12 mouse cellular contexts compared by ENCODE assay signal in the genomic region with DNA sequence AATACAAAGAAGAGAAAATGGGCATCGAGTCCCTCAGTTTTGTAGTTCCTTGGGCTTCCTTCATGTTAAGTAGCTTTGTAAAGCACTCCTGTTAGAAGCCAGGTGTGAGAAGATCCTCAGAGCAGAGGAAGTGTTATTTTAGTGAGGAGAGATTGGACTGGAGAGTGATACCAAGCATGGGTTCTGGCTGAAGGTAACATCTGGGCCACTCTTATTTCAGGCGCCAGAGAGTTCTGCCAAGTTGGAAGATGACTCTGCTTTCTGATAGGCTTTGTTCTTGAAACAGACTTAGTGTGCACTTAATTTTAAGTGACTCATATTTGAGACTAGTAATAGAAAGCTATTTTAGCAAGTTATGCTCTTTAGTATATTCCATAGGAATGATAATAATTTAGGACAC.
"Had no signal": no experiment of that assay in that cellular context is flagged by ENCODE, and none has a peak within 500 bp of the region (broad histone marks: within the 10 kb centered on the region; RNA-seq: fewer than 3 reads in every experiment).

No protein-coding gene starts in this region.

- H3K27ac ChIP-seq: kidney, postnatal 0 days; layer of hippocampus, adult 2 months; liver, embryonic 13.5 days had no signal

- H3K36me3 ChIP-seq: liver, embryonic 13.5 days had no signal

- H3K9me3 ChIP-seq: liver, embryonic 13.5 days had no signal

- H3K4me3 ChIP-seq: layer of hippocampus, adult 2 months; liver, embryonic 13.5 days had no signal

- H3K27me3 ChIP-seq: liver, embryonic 13.5 days had no signal

- H3K4me1 ChIP-seq: liver, embryonic 13.5 days had no signal

- DNase-seq: kidney, postnatal 25 days; layer of hippocampus, adult 9-11 months; liver, embryonic 13.5 days; lung, adult 2 months; lung, postnatal 14 days; lung, postnatal 4 days; midbrain, embryonic 14.5 days; thymus, adult 18-20 months; thymus, postnatal 14 days; thymus, postnatal 4 days had no signal
